Mouse (Mus musculus) lung, adult 2 months (tissue): Measurements from ENCODE around the gene Zfp827. TPM values are rescaled to one million over a fixed set of nuclear protein-coding genes. Genes with fewer than 3 reads are reported as not detected.

Source experiments
- DNase-seq: peaks from one replicate; pipeline ENCODE4 v3.0.0; 2022
- H3K4me1 ChIP-seq: fragments of 200-500 bp; 2 replicates; pipeline ENCODE4 v1.6.1; 2011; ENCODE audit warnings: low read length; ENCODE audit not compliant: control insufficient read depth, insufficient read depth
- H3K4me3 ChIP-seq: fragments of 200-500 bp; replicated peaks from 2 replicates; pipeline ENCODE3; 2011; ENCODE audit warnings: low read depth, mild to moderate bottlenecking, control low read depth, low read length; ENCODE audit errors: extremely low read depth
- CTCF ChIP-seq: fragments of 200-500 bp; IDR thresholded peaks from 2 replicates; pipeline ENCODE4 v1.5.1; 2011; ENCODE audit warnings: mild to moderate bottlenecking, low read length, control low read depth; ENCODE audit not compliant: insufficient read depth
- POLR2A ChIP-seq: fragments of 200-500 bp; IDR thresholded peaks from 2 replicates; pipeline ENCODE4 v1.6.1; 2011; ENCODE audit warnings: low read depth, mild to moderate bottlenecking, control low read depth, low read length, borderline replicate concordance; ENCODE audit errors: extremely low read depth
- WGBS: fragments of 180-500 bp; shearing (Covaris S2); methylation state at CpG from one replicate; pipeline ENCODE4 v1.1.7; 2018; 5-methylcytosine and 5-hydroxymethylcytosine counted together
- polyA plus RNA-seq: library from polyadenylated mRNA; depleted of rRNA; stranded (reverse); fragments of >200 nt; gene quantifications from 2 replicates; pipeline ENCODE4 v1.2.3, GENCODE M21; 2012

Zfp827 gene
- polyA plus RNA-seq, 1 experiment: 9.6 TPM

DNA sequence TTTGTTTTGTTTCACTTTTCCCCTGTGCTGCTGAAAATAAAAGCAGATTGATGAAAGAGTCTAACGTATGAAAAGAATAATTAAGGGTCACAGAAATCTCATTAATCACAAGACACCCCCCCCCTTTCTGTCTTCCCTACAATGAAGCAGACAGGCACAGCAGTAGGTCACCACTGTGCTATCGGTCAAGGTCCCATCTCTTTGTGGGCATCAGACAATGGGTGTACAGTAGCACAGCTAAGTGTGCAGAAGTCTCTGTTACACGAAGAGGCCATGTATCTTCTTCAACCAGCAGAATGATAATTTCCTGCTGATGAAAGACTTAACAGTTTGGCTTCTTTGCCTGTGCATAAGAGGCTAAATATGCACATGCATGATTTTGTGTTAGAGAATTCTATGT is 170.4 kb downstream of the Zfp827 start:
- WGBS: 72% methylated on average over 3 of the region's 3 CpGs
- TF ChIP-seq CTCF (no peak), POLR2A (no peak)
- no peak overlapping the region for H3K4me3 ChIP-seq
- H3K4me1 ChIP-seq: no peaks in the 10 kb centered on the region
- no peak for DNase-seq

DNA sequence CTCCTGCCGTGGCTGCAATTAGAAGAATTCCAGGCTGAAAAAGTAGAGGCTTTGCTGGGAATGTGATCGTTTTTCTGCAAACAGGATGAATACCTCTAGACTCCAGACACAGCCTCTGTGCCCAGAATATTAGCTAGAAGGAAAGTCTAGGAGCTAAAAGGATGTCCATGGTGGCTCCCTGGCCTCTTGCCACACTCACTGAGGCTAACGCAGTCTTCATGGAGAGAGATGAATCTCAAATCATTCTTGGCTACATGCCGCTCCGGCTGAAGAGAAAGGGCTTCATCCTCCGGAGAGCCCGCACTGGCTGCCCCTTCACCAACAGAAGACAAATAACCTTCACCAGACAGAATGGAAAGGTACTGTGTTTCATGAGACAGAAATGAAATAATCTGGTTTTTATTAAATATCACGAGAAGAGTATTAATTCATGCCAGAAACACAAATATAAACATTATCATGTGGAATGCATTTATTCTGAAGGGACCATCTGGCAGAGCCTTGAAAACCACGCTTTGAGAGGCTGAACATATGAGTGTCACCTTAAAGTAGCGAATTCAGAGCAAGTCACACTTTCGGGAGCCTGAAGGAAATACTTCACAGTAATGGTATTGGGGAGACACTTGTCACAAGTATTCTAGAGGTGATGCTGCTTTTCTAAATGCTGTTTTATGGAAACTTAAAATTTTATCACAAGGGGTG is 173.4 kb downstream of the Zfp827 start:
- no peak overlapping the region for H3K4me3 ChIP-seq
- WGBS: 74% methylated on average over 11 of the region's 11 CpGs
- no peaks in the 10 kb centered on the region for H3K4me1 ChIP-seq
- no peak for DNase-seq
- TF ChIP-seq POLR2A: no peak
- TF ChIP-seq CTCF: no peak

DNA sequence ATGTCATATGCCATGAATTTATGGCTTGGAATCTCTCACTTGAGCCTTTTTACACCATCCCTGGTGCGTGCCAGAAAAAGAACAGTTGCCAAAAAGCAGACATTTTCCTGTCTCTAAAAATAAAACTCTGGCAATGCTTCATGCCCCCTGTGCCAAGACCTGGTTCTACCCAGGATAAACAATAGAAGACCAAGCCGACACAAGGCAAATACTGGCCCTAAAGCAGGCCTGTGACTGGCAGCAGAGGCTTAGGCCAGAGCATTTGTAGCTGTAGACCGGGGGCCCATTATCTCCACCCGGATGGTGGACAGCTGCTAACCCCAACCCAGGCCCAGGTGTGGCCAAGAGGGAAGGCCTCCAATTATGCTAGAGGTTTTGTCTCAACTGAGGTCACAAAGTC is 178.7 kb downstream of the Zfp827 start:
- Histone ChIP-seq H3K4me1 (peaks cover 4% of the 10 kb centered on the region), H3K4me3 (no peak overlapping the region)
- TF ChIP-seq POLR2A: no peak
- no peak for TF ChIP-seq CTCF
- WGBS: 25% methylated on average over 4 of the region's 4 CpGs
- no peak for DNase-seq

DNA sequence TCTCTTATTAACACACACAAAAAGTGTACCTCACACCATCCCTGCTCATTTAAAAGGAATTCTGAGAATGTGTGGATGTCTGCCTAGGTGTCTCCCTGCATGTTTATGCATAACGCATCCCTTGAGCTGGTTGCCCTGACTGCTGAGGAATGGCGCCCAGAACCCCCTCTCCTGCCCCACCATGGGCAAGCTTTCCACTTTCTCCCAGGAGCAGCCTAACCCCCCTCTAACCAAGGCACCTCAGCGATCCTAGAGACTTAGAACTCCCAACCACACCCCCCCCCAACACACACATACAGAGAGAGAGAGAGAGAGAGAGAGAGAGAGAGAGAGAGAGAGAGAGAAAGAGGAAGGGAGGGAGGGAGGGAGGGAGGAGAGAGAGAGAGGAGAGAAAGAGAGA is 179.9 kb downstream of the Zfp827 start:
- Histone ChIP-seq H3K4me3 (no peak overlapping the region), H3K4me1 (peaks cover 4% of the 10 kb centered on the region)
- 71% methylated on average over 3 of the region's 3 CpGs for WGBS
- TF ChIP-seq POLR2A: no peak
- TF ChIP-seq CTCF: no peak
- DNase-seq: no peak

DNA sequence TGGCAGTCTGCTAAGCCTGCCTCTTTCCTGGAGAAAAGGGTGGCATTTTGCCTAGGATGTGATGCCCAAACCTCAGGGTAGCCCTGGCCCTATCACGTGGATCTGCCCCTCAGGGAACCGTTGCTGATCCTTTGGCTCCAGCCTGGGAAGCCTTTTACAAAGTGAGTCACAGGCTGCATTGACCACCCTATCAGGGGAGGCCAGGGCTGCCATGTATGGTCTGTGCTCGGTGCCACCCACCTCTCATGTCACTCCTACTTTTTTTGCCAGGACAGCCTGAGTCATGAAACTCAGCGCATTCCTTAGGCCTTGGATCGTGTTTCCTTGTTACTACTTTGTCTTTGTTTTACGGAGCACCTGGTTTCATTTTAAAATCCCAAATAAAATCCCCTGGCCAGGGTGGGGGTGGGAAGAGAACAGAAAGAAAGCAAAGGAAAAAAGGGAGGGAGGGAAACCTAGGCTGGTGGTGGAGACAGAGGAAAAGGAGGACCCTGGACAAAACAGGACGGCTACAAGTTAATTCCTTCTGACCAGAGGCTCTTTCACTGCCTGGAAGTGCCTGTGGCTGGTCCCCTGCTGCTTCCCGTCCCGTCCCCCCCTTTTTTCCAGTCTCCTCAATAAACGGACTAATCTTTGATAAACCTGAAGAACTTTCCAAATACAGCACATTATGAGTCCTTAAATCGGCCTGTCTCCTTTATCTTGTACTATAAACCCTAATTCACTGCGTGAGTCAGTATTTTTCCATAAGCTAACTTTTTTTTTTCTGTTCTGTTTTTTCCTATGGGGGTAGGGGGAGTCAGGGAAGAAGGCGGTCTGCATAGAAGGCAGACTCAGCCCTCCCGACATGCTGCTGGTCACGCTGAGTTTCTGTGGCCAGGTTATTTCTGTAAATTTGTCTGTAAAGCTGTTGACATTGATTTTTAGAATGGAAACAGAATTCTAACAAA is 180.7 kb downstream of the Zfp827 start:
- DNase-seq: peak; percentile 10
- H3K4me3 ChIP-seq: no peak overlapping the region

DNA sequence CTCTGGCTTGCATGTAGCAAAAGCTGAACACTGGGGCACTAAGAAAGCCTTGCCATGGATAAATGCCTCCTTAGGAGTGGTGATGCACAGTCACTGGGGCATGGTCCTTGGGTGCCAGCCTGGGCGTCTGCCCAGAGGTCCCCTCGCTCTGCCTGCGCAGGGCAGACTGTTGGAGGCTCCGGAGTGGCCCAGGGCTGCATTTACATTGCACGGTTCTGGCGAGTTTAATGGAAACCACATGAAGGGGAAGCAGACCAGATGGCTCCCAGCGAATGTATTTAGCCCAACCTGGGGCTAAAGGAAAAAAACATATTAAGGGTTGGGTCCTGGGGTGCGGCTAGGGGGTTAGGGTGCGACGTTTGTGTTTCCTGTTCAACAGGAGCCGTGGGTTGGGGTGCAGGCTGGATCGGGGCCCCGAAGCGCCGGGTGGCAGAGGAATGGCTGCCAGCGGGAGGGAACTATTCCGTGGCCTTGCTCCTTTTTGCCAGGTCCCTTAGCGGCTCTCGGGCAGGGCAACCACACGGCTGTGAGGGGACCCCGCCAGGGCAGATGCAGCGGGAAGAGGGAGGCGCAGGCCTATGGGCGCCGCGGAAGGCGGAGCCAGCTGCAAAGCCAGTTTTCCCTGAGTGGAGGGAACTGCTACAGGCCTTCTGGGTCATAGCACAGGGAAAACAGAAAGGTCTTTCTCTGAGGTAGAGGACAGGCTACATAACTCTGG is 181.6 kb downstream of the Zfp827 start:
- 7% methylated on average over 27 of the region's 27 CpGs for WGBS
- DNase-seq: peak; percentile 18
- Histone ChIP-seq H3K4me1 (peaks cover 4% of the 10 kb centered on the region), H3K4me3 (peak overlapping the region; percentile 59)
- TF ChIP-seq POLR2A (0 out of 2 replicates have a peak, but pooled peaks have one; percentile 22), CTCF (no peak)

More for the DNA sequence above, 180.7 kb downstream of the Zfp827 start:
- TF ChIP-seq POLR2A (no peak), CTCF (no peak)
- H3K4me1 ChIP-seq: peaks cover 4% of the 10 kb centered on the region
- 22% methylated on average over 15 of the region's 15 CpGs for WGBS

DNA sequence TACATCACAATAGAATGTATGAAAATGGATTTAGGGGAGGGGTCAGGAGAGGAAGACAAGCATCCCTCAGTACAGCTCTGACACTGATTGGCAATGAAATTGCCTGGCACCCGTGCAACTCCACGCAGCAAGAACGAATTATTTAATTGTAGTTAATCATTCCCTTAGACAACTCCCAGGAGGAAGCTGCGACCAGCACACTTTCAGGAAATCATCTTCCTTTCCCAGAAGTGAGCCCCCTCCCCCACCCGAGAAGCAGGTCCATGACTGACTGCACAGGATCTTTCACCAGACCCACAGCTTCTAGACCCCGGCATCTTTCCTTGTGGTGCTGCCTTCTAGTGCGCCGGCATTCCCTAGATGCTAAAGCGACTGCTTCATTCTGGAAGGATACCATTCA is 183.4 kb downstream of the Zfp827 start:
- no peak for DNase-seq
- TF ChIP-seq POLR2A (no peak), CTCF (no peak)
- WGBS: 60% methylated on average over 9 of the region's 9 CpGs
- peaks cover 4% of the 10 kb centered on the region for H3K4me1 ChIP-seq
- no peak overlapping the region for H3K4me3 ChIP-seq

DNA sequence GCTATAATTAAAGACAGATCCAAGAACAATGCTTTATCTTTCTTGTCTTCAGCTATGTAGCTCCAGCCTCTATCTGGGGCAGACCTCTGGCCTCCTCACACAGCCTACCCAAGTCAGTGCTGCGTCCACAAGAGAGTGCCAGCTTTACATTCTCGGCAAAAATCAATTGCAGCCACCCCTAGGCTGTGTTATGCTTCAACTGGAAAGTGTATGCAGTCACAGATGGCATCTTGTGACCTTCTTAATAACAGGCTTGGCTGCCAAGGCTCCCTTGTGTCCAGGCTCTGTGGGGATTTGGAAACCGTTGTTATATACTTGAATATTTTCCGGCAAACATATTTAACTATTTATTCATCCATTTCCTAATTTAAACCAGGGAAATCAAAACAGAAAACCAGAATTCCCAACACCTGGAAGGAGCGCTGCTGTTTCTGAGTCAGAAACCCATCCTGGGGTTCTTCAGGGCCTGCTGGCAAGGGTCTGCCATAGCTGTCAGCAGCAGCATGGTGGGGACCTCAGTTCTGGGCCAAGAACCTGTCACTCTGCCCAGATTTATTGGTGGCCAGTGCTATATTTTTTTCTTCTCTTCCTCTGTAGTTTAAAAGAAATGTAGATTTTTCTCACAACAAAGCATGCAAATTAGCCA is 194.0 kb downstream of the Zfp827 start:
- 60% methylated on average over 5 of the region's 5 CpGs for WGBS
- no peak for DNase-seq
- no peak for TF ChIP-seq POLR2A
- TF ChIP-seq CTCF: no peak
- no peak overlapping the region for H3K4me3 ChIP-seq
- H3K4me1 ChIP-seq: no peaks in the 10 kb centered on the region

DNA sequence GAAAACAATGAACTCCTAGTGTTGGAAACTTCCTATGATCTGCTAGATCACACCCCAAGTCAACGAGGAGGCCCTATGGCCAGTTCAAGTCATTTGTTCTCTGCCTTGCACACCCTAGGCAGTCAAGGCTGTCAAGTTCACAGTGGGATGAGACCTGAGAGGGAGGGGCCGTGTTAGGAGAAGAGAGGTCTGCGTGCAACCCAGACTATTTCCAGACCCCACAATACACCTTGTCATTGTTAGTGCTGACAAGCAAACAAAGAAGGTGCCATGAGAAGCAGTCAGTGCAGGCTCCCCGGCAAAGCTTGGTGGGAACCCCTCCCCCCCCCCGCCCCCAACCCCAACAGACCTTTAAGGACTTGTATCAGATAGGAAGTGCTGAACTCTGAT is 194.5 kb downstream of the Zfp827 start:
- Histone ChIP-seq H3K4me3 (no peak overlapping the region), H3K4me1 (no peaks in the 10 kb centered on the region)
- DNase-seq: no peak
- TF ChIP-seq POLR2A (no peak), CTCF (no peak)
- WGBS: 64% methylated on average over 5 of the region's 5 CpGs
